Mouse (Mus musculus): ENCODE results near the gene Pts. TPM values are rescaled to one million over a fixed set of nuclear protein-coding genes. Genes with fewer than 3 reads are reported as not detected.
A peak's percentile ranks its signal among the peaks of the same experiment; 100 is the strongest.

Pts gene
- total RNA-seq, 2 experiments from 2014 or later, result 10.4 to 11.9 TPM

DNA sequence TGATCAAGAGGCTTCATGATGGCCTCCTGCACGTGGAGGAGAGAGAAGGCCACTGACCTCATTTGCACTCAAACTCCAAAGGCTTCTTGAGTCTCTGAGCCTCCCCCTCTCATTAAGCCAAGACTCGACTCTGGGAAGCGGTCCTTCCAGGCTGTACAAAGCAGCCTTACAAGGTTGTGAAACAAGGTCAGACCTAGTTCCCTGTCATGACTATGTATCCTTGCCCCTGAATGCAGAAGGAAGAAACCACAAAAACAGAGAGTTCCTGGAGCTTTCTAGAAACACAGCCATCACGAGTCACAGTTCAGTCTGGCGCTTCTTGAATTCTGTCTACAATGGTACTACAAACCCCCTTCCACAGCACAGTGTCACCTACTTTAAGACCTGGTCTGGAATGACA lies 6.0 kb downstream of the Pts start:
- no peak overlapping the region for H3K4me3 ChIP-seq
- DNase-seq, result no peak
- intact Hi-C loops (cut with DNase I), result no loop called here
- no peak overlapping the region for H3K27ac ChIP-seq
- TF ChIP-seq CTCF (IDR thresholded peaks at IDR 0.05), result no peak

- DNase-seq, result no peak
- Histone ChIP-seq H3K4me3 (no peak overlapping the region), H3K27ac (no peak overlapping the region)
- peak; percentile 41 for TF ChIP-seq CTCF (IDR thresholded peaks at IDR 0.05)
- intact Hi-C loops (cut with DNase I), result no loop called here
Observed at GRCm38 (mm10) chr9:50521562-50521961, 7.0 kb downstream of the Pts start.

- no peak for DNase-seq
- intact Hi-C loops (cut with DNase I), result no loop called here
- Histone ChIP-seq H3K4me3 (no peak overlapping the region), H3K27ac (no peak overlapping the region)
- no peak for TF ChIP-seq CTCF (IDR thresholded peaks at IDR 0.05)
Observed at GRCm38 (mm10) chr9:50520748-50521147, 7.8 kb downstream of the Pts start.

GRCm38 (mm10) chr9:50518781-50519180 lies 9.7 kb downstream of the Pts start:
- no peak overlapping the region for H3K27ac ChIP-seq
- H3K4me3 ChIP-seq, result no peak overlapping the region
- peak; percentile 51 for TF ChIP-seq CTCF (IDR thresholded peaks at IDR 0.05)
- no peak for DNase-seq
- intact Hi-C loops (cut with DNase I), result no loop called here

DNA sequence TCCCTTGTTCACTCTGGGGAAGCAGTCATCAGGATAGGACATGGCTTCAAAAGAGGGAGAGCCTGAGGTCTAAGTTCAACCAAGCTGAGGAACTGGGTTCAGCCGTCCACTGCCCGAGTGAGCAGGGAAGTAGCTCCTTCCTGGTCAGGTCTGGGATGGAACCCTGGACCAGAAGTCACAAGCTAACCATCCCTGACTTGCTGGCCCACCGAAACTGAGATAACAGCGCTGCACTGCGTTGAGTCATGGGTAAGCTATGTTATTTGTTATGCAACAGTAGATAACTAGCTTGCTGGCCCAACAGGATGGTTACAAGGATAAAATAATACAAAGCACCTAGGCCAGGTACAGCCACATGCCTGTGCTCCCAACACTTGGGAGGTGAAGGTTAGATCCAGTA lies 13.1 kb downstream of the Pts start:
- Histone ChIP-seq H3K4me3 (no peak overlapping the region), H3K27ac (no peak overlapping the region)
- intact Hi-C loops (cut with DNase I), result no loop called here
- DNase-seq, result no peak
- no peak for TF ChIP-seq CTCF (IDR thresholded peaks at IDR 0.05)

DNA sequence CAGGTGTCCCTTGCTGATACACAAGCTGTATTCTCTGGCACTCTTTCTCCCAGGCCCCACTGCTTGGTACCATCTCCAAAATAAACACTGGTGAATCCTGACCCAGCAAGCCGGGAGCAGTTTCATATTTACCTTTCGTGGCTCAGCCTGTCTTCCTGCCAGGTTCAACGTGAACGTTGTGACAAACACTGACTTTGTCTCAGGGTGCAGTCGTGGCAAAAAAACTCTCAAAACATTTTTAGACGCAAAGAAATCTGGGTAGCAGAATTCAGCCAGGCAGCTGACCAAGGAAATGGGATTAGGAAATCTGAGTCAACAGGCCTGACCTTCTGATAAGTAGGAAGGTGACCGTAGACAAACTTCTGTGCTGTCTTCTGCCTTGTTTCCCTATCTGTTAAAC lies 21.0 kb downstream of the Pts start:
- Histone ChIP-seq H3K27ac (peak overlapping the region; percentile 85), H3K4me3 (peak overlapping the region; percentile 43)
- peak; percentile 35 for DNase-seq
- TF ChIP-seq CTCF (IDR thresholded peaks at IDR 0.05), result no peak
- intact Hi-C loops (cut with DNase I), result no loop called here

- DNase-seq, result no peak
- H3K4me3 ChIP-seq, result no peak overlapping the region
- intact Hi-C loops (cut with DNase I), result no loop called here
- no peak for TF ChIP-seq CTCF (IDR thresholded peaks at IDR 0.05)
- peak overlapping the region; percentile 61 for H3K27ac ChIP-seq
Observed at GRCm38 (mm10) chr9:50505405-50505804, 23.1 kb downstream of the Pts start.

- DNase-seq, result no peak
- no peak for TF ChIP-seq CTCF (IDR thresholded peaks at IDR 0.05)
- intact Hi-C loops (cut with DNase I), result no loop called here
- Histone ChIP-seq H3K4me3 (no peak overlapping the region), H3K27ac (no peak overlapping the region)
Observed at GRCm38 (mm10) chr9:50502949-50503348, 25.6 kb downstream of the Pts start.

GRCm38 (mm10) chr9:50500974-50501501 lies 27.5 kb downstream of the Pts start:
- no peak overlapping the region for H3K27ac ChIP-seq
- DNase-seq, result no peak
- TF ChIP-seq CTCF (IDR thresholded peaks at IDR 0.05), result no peak
- peak overlapping the region; percentile 57 for H3K4me3 ChIP-seq
- intact Hi-C loops (cut with DNase I), result no loop called here

DNA sequence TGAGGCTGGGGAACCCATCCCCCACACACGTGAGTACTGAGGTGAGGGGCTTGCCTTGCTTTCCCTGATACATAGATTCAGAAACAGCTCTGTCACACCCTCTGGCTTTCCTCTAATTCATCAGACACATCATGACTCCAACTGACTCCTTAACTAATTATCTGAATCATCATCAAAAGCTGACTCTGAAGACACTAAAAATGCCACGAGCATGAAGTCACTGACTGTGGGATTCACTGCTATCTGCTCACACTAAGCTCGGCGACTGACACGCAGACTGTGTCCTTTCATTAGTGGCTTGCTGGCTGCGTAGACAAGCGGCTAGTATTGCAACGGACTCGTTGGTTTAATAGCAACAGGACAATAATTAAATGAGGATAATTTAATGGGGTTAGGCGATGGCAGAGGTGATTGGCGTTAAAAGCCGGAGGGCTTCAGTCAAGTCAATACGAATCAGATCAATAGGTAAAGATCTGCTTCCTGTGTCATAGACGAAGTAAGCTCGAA lies 28.0 kb downstream of the Pts start:
- no peak for DNase-seq
- intact Hi-C loops (cut with DNase I), result no loop called here
- Histone ChIP-seq H3K27ac (no peak overlapping the region), H3K4me3 (peak overlapping the region; percentile 57)
- no peak for TF ChIP-seq CTCF (IDR thresholded peaks at IDR 0.05)

DNA sequence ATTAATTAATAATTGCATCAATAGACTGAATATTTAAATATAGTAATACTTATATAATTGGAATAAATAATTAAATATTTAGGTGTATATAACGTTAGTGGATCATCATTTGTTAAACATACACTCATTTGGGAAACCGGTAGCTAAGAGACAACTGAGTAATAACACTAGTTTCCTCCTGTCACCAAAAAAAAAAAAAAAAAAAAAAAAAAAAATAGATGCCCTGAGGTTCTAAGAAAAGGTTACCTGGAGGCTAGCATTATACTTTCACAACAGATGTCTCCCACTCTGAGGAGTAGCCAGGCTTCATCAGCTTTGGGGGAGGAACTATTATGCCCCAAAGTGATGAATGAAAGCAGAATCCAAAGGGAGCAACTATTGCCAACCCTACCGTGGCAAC lies 28.7 kb downstream of the Pts start:
- H3K4me3 ChIP-seq, result no peak overlapping the region
- intact Hi-C loops (cut with DNase I), result no loop called here
- TF ChIP-seq CTCF (IDR thresholded peaks at IDR 0.05), result no peak
- no peak for DNase-seq
- H3K27ac ChIP-seq, result no peak overlapping the region

GRCm38 (mm10) chr9:50498815-50499214 lies 29.7 kb downstream of the Pts start:
- Histone ChIP-seq H3K4me3 (no peak overlapping the region), H3K27ac (no peak overlapping the region)
- intact Hi-C loops (cut with DNase I), result no loop called here
- TF ChIP-seq CTCF (IDR thresholded peaks at IDR 0.05), result no peak
- no peak for DNase-seq

GRCm38 (mm10) chr9:50497536-50497935 lies 31.0 kb downstream of the Pts start:
- intact Hi-C loops (cut with DNase I), result no loop called here
- DNase-seq, result no peak
- no peak overlapping the region for H3K4me3 ChIP-seq
- TF ChIP-seq CTCF (IDR thresholded peaks at IDR 0.05), result no peak
- no peak overlapping the region for H3K27ac ChIP-seq

DNA sequence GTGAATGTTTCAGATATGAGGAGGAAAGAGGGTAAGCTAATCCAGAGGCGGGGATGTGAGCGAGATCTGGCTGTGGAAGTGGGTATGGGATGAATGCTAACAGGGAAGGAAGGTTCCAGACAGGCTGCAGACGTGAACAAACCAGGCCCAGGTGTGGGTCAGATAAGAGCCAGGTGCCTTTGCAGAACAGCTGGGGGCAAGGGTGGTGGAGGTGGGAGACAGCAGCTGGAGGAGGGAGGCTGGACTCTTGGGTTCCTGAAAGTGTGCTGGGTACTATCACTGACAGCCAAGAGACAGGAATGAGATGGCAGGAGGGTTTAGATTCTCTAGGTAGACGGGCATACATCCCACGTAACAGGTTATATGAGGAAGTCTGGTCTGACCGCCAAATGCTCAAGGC lies 31.4 kb downstream of the Pts start:
- no peak for DNase-seq
- Histone ChIP-seq H3K4me3 (no peak overlapping the region), H3K27ac (no peak overlapping the region)
- intact Hi-C loops (cut with DNase I), result no loop called here
- no peak for TF ChIP-seq CTCF (IDR thresholded peaks at IDR 0.05)
